Mouse (Mus musculus) heart, embryonic 13.5 days (tissue): Measurements from ENCODE around the gene Lgi4. TPM values are rescaled to one million over a fixed set of nuclear protein-coding genes. Genes with fewer than 3 reads are reported as not detected.

ENCODE experiments used
- ATAC-seq: fragments of 200-750 bp; cut with Nextera tagmentation; 2 replicates; pipeline ENCODE4 v1.8.0; 2017; ENCODE audit warnings: moderate TSS enrichment; ENCODE audit not compliant: insufficient number of reproducible peaks, low FRiP score, low TSS enrichment; ENCODE audit errors: extremely low read depth
- H3K27ac ChIP-seq: fragments of 300-500 bp; sonication (generic); replicated peaks from 2 replicates; pipeline ENCODE4 v1.5.1; 2015; ENCODE audit warnings: moderate library complexity, mild to moderate bottlenecking, inconsistent platforms
- H3K27me3 ChIP-seq: fragments of 300-500 bp; sonication (generic); replicated peaks from 2 replicates; pipeline ENCODE4 v1.6.1; 2015; ENCODE audit warnings: mild to moderate bottlenecking, inconsistent platforms
- H3K36me3 ChIP-seq: fragments of 300-500 bp; sonication (generic); 2 replicates; pipeline ENCODE4 v1.6.1; 2015; ENCODE audit warnings: mild to moderate bottlenecking, inconsistent platforms
- H3K4me1 ChIP-seq: fragments of 300-500 bp; sonication (generic); 2 replicates; pipeline ENCODE4 v1.6.1; 2015; ENCODE audit warnings: inconsistent platforms
- H3K4me2 ChIP-seq: fragments of 300-500 bp; sonication (generic); 2 replicates; pipeline ENCODE4 v1.6.1; 2015; ENCODE audit warnings: inconsistent platforms, mild to moderate bottlenecking, moderate library complexity
- H3K4me3 ChIP-seq: fragments of 300-500 bp; sonication (generic); 2 replicates; pipeline ENCODE4 v1.5.1; 2015; ENCODE audit warnings: moderate library complexity, mild to moderate bottlenecking, inconsistent platforms
- H3K9ac ChIP-seq: fragments of 300-500 bp; sonication (generic); 2 replicates; pipeline ENCODE4 v1.6.1; 2015; ENCODE audit warnings: inconsistent platforms, mild to moderate bottlenecking, moderate library complexity
- H3K9me3 ChIP-seq: fragments of 300-500 bp; sonication (generic); 2 replicates; pipeline ENCODE4 v1.6.1; 2016; ENCODE audit warnings: inconsistent platforms
- WGBS: fragments of 180-500 bp; shearing (Covaris S2); methylation state at CpG from one replicate; pipeline ENCODE4 v1.1.7; 2015; ENCODE audit warnings: mixed read lengths; 5-methylcytosine and 5-hydroxymethylcytosine counted together
- polyA plus RNA-seq: library from polyadenylated mRNA; unstranded; fragments of >200 nt; fragmentation: Nextera tagmentation; extraction: Ambion mirVana; gene quantifications from 2 replicates; pipeline ENCODE4 v1.2.1, GENCODE M21; 2015

Lgi4 gene
- polyA plus RNA-seq, 1 experiment from 2014 or later = 0.21 TPM

DNA sequence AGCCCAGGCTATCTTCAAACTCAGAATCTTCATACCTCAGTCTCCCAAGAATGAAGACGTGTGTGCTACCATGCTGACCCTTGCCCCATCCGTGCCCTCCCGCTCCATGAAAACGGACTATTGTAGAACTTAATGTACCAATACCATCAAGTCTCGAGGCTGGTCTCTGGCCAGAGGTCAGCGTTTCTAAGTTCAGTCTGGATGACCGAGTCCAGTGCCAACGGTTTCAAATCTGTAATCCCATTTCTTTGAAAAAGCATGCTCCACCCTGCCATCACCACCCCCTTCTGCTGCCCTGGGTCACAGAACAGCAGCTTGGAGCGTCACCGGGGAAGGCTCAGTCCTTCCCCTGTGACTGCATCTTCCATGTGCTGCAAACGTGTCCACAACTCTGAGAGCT is 48.6 kb downstream of the Lgi4 start:
- Histone ChIP-seq H3K9ac (no peak overlapping the region), H3K27ac (no peak overlapping the region), H3K36me3 (no peaks in the 10 kb centered on the region), H3K4me2 (no peak overlapping the region), H3K27me3 (peaks cover 17% of the 10 kb centered on the region), H3K4me3 (no peak overlapping the region), H3K4me1 (peaks cover 26% of the 10 kb centered on the region), H3K9me3 (no peaks in the 10 kb centered on the region)
- WGBS = 82% methylated on average over 11 of the region's 11 CpGs
- no peak for ATAC-seq

DNA sequence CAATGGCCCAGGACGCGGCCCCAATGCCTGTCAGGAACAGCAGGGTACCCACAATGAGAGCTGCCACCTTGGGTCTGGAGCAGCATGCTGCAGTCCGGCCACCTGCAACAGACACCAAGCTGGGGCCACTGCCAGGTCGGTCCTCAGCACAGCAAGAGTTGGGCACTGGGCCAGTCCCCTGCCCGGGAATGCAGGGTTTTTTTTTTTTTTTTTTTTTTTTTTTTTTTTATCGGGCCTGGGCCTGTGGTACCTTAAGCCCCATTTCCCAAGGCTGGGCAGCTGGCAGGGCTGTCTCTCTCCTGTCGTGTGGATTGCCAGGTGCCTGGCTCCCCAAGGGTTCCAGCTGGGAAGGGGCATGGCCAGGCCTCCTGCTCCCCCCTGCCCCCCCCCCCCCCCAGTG is 49.9 kb downstream of the Lgi4 start:
- no peak overlapping the region for H3K4me3 ChIP-seq
- no peak overlapping the region for H3K4me2 ChIP-seq
- peaks cover 4% of the 10 kb centered on the region for H3K27me3 ChIP-seq
- H3K36me3 ChIP-seq = no peaks in the 10 kb centered on the region
- no peak; the same call in 1 of the 2 replicates for ATAC-seq
- 36% methylated on average over 5 of the region's 7 CpGs for WGBS
- peaks cover 26% of the 10 kb centered on the region for H3K4me1 ChIP-seq
- 0 out of 2 replicates have a peak overlapping the region, but pooled peaks have one; percentile 38 for H3K9ac ChIP-seq
- no peak overlapping the region for H3K27ac ChIP-seq
- no peaks in the 10 kb centered on the region for H3K9me3 ChIP-seq

DNA sequence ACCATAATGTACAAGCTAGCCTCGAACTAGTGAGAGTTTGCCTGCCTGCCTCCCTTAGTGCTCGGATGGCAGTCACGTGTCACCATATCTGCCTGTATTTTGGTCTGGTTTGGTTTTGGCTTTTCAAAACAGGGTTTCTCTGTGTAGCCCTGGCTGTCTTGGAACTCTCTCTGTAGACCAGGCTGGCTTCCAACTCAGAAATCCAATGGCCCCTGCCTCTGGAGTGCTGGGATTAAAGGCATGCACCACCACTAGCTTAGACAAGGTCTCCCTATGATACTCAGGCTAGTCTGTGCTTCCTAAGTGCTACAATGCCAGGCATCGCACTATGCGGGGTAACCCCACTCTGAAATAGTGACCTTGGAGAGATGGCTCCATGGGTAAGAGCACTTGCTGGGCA is 50.7 kb downstream of the Lgi4 start:
- H3K4me1 ChIP-seq = peaks cover 27% of the 10 kb centered on the region
- H3K36me3 ChIP-seq = no peaks in the 10 kb centered on the region
- H3K27ac ChIP-seq = no peak overlapping the region
- H3K9ac ChIP-seq = no peak overlapping the region
- WGBS = 77% methylated on average over 5 of the region's 5 CpGs
- no peak overlapping the region for H3K4me2 ChIP-seq
- no peak for ATAC-seq
- H3K27me3 ChIP-seq = no peaks in the 10 kb centered on the region
- H3K9me3 ChIP-seq = no peaks in the 10 kb centered on the region
- H3K4me3 ChIP-seq = no peak overlapping the region

DNA sequence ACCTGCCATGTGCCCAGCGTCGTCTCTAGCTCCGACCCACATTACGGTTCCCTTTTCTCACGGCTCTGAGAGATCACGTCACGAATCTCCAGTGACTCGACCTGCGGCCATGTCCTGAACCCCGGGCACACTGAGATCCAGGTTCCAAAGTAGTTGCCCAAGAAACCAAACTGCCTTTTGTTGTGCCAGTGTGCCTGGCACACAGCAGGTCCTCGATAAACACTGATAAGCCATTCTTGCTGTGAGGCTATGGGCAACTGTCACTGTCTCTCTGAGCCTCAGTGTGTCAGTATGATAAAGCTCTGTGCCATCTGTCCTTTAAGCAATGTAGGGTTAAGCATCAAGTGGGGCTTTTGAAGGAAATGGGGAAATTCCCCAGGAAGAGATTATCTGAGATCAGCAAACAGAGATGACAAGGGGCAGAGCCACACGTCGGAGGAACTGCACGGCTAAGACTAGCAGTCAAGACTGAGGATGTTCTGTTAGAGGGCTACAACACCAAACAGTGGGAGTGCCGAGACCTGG is 51.8 kb downstream of the Lgi4 start:
- no peak overlapping the region for H3K4me2 ChIP-seq
- no peak overlapping the region for H3K9ac ChIP-seq
- no peak overlapping the region for H3K27ac ChIP-seq
- no peak for ATAC-seq
- H3K36me3 ChIP-seq = no peaks in the 10 kb centered on the region
- H3K4me1 ChIP-seq = peaks cover 33% of the 10 kb centered on the region
- no peaks in the 10 kb centered on the region for H3K27me3 ChIP-seq
- WGBS = 71% methylated on average over 15 of the region's 15 CpGs
- H3K9me3 ChIP-seq = no peaks in the 10 kb centered on the region
- H3K4me3 ChIP-seq = no peak overlapping the region

DNA sequence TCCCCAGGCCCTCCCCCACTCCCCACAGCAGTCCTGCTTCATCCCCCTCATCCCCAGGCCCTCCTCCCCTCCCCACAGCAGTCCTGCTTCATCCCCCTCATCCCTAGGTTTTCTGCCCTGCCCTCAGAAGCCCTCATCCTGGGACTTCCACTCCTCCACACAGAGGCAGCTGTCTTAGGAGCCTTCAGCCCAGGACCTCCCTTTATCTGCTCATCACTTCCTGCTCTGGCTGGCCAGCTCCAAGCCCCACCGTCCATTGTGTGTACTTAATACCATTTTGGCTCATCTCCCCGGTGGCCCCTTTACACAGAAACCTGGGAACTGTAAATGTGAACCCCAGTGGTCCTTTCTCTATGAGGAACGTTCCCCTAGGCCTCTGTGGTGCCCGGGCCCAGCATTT is 52.9 kb downstream of the Lgi4 start:
- H3K36me3 ChIP-seq = no peaks in the 10 kb centered on the region
- no peaks in the 10 kb centered on the region for H3K27me3 ChIP-seq
- H3K9ac ChIP-seq = no peak overlapping the region
- peaks cover 39% of the 10 kb centered on the region for H3K4me1 ChIP-seq
- H3K4me3 ChIP-seq = no peak overlapping the region
- ATAC-seq = no peak
- no peak overlapping the region for H3K4me2 ChIP-seq
- peak overlapping the region; percentile 54 for H3K27ac ChIP-seq
- H3K9me3 ChIP-seq = no peaks in the 10 kb centered on the region
- WGBS = 40% methylated on average over 4 of the region's 4 CpGs

DNA sequence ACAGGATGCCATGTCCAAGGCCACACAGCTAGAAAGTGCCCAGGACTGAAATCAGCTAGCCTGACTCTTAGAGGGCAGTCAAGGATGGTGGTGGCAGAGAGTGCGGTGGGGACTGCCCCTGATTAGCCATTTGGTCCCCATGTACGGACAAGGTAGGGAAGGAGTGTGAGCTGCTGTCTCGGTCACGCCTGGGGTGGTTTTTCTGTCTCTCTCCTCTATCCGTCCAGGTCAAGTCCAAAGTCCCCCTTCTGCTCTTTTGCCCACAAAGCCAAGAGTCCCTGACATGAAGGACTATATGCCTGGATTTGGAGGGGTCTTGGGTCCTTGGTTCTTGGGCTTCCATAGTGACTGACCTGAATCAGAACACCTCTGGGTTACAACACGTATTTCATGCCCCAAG is 54.7 kb downstream of the Lgi4 start:
- WGBS = 71% methylated on average over 6 of the region's 6 CpGs

DNA sequence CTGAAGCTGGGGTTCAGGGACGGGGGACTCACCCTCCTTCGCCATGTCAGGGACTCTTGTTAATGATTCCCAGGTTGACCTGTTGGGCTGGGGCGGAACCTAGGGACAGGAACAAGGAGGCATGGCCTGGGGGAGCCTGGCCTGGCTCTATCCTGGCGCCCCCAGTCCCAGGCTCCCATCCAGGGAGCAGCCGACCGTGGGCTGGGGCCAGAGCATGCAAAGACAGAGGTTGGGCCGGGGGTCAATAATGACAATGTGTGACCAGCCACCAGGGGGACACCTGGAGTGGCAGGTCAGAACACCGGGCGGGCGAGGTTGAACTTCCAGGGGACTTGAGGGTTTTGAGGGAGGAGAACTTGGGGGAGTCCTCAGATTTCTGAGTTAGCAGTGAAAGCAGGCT is 55.5 kb downstream of the Lgi4 start:
- no peak overlapping the region for H3K9ac ChIP-seq
- H3K27me3 ChIP-seq = no peaks in the 10 kb centered on the region
- 0 out of 2 replicates have a peak overlapping the region, but pooled peaks have one; percentile 48 for H3K4me2 ChIP-seq
- 62% methylated on average over 10 of the region's 10 CpGs for WGBS
- H3K4me1 ChIP-seq = peaks cover 34% of the 10 kb centered on the region
- H3K36me3 ChIP-seq = no peaks in the 10 kb centered on the region
- no peak for ATAC-seq
- no peak overlapping the region for H3K4me3 ChIP-seq
- H3K27ac ChIP-seq = no peak overlapping the region
- no peaks in the 10 kb centered on the region for H3K9me3 ChIP-seq

More for the DNA sequence above, 54.7 kb downstream of the Lgi4 start:
- no peak overlapping the region for H3K27ac ChIP-seq
- H3K36me3 ChIP-seq = no peaks in the 10 kb centered on the region
- ATAC-seq = no peak
- H3K9ac ChIP-seq = no peak overlapping the region
- H3K4me1 ChIP-seq = peaks cover 42% of the 10 kb centered on the region
- no peak overlapping the region for H3K4me3 ChIP-seq
- no peak overlapping the region for H3K4me2 ChIP-seq
- no peaks in the 10 kb centered on the region for H3K9me3 ChIP-seq
- no peaks in the 10 kb centered on the region for H3K27me3 ChIP-seq

DNA sequence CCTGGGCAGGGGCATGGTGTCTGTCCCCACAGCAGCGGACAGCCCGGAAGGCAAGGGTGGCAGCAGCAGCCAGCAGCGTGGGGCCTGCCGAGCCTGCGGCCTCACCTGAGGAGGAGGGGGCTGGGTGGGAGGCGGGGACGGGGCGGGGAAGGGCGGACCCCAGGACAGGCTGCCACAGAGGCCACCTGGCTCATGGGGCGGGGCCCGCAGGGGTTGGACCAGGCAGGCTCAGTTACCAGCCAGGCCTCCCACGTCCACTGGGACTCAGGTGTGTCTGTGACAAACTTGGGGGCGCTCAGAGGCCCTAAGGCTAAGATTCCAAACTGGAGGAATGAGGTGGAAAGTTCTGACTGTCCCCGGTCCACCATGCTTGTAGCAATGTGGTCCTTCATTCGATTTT is 56.0 kb downstream of the Lgi4 start, which contains the start of gene Hpn:
TSS of gene Hpn (minus strand) at position 109 of the 400 bp plus-strand sequence.
- no peak within 1 kb of the TSS; the same call in 1 of the 2 replicates for H3K4me3 ChIP-seq
- peak within 1 kb of the TSS; percentile 48 for H3K4me2 ChIP-seq
- ATAC-seq = no peak
- no peaks in the 10 kb centered on the region for H3K27me3 ChIP-seq
- H3K27ac ChIP-seq = peak within 1 kb of the TSS; percentile 70
- no peaks in the 10 kb centered on the region for H3K36me3 ChIP-seq
- H3K9ac ChIP-seq = peak within 1 kb of the TSS; percentile 51
- no peaks in the 10 kb centered on the region for H3K9me3 ChIP-seq
- H3K4me1 ChIP-seq = peaks cover 34% of the 10 kb centered on the region
- WGBS = 21% methylated on average over 14 of the region's 15 CpGs

DNA sequence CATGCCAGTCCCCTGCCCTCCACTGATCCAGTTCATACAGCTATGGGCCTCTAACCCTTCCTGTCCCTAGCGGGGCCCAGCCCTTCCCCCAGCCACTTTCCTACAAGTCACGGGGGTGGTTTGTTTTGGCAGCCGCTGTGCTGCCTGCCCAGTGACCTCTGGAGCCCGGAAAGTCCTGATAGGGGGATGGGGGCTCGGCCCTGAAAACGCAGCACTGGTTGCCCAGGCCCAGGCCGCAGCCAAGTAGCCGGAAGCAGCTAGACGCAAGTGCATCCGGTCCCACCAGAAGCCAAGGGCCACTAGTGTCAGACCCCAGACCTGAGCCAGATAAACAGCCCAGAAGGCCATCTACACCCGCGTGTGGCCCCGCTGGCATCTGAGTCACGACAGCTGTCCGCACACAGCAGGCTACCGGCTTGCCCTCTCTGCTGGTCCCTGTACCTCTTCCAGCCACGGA is 56.5 kb downstream of the Lgi4 start:
- H3K9ac ChIP-seq = peak overlapping the region; percentile 51

DNA sequence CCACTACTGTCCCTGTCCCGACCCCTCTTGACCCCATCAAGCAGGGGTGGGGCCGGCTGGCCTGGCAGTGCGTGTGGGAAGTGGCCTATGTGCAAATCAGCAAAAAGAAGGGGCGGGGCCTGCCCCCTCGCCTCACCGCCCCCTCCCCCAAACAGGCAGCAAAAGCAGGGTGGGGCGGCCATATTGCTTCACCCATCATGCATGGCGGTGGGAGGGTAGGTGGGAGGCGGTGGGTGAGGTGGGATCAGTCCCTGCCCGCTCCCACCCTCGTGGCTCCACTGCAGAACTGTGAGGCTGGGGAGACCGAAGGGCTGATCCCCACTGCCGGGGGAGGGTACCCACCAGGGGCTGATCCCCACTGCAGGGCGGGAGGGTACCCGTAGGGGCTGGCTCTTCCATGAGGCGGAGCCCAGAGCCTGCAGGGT is 57.6 kb downstream of the Lgi4 start:
- Histone ChIP-seq H3K27ac (peak overlapping the region; percentile 70; the same call in 1 of the 2 replicates), H3K4me2 (no peak overlapping the region), H3K4me3 (no peak overlapping the region), H3K4me1 (peaks cover 25% of the 10 kb centered on the region), H3K27me3 (no peaks in the 10 kb centered on the region), H3K36me3 (no peaks in the 10 kb centered on the region), H3K9me3 (no peaks in the 10 kb centered on the region), H3K9ac (no peak overlapping the region)
- 36% methylated on average over 16 of the region's 16 CpGs for WGBS
- no peak for ATAC-seq

More for the DNA sequence above, 56.5 kb downstream of the Lgi4 start:
- Histone ChIP-seq H3K27me3 (no peaks in the 10 kb centered on the region), H3K4me3 (no peak overlapping the region; the same call in 1 of the 2 replicates), H3K36me3 (no peaks in the 10 kb centered on the region), H3K4me2 (peak overlapping the region; percentile 48), H3K27ac (peak overlapping the region; percentile 70), H3K9me3 (no peaks in the 10 kb centered on the region), H3K4me1 (peaks cover 34% of the 10 kb centered on the region)
- ATAC-seq = peak; percentile 68
- WGBS = 14% methylated on average over 17 of the region's 17 CpGs

DNA sequence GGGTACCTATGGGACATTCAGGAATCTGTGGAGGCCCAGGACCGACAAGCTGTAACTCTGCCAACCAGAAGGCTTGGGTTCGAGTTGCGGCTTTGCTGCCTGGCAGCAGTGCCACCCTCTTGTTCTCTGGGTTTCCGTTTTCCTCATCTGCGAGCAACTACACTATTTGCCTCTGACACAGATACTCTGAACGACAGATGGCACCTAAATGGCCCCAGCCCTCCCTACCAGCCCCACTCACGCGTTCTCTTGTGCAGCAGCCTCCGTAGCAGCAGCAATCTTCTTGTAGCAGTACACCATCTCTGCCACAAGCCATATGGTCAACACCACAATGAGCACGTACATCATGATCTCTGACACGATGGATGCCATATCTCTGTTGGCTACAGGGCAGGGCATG is 58.3 kb downstream of the Lgi4 start:
- Histone ChIP-seq H3K4me2 (no peak overlapping the region), H3K4me1 (peaks cover 24% of the 10 kb centered on the region), H3K4me3 (no peak overlapping the region), H3K9ac (no peak overlapping the region), H3K27ac (no peak overlapping the region), H3K36me3 (no peaks in the 10 kb centered on the region), H3K27me3 (no peaks in the 10 kb centered on the region), H3K9me3 (no peaks in the 10 kb centered on the region)
- 89% methylated on average over 11 of the region's 11 CpGs for WGBS
- ATAC-seq = no peak

DNA sequence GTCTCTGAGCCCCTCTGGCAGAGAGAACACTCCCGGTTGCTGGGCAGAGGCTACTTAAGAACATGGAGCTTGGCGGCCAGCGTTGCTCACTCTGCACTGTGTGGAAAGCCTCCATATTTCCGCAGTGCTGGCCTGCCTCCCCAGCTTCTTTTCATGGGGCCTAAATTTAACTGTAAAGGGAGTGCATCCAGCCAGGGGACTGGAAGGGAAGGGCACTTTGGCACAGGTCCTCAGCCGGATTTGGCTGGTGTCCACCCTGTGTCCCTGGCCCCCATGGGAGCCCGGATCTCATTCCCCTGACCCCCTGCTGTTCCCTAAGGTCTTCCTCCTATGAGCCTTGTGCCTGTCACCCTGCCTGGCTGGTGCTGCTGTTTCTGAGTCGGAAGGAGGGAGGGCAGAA is 59.3 kb downstream of the Lgi4 start:
- Histone ChIP-seq H3K27ac (no peak overlapping the region), H3K9ac (no peak overlapping the region)
- no peak for ATAC-seq

More for the DNA sequence above, 59.3 kb downstream of the Lgi4 start:
- no peak overlapping the region for H3K4me2 ChIP-seq
- no peaks in the 10 kb centered on the region for H3K9me3 ChIP-seq
- no peaks in the 10 kb centered on the region for H3K36me3 ChIP-seq
- peaks cover 24% of the 10 kb centered on the region for H3K4me1 ChIP-seq
- H3K27me3 ChIP-seq = no peaks in the 10 kb centered on the region
- 55% methylated on average over 7 of the region's 7 CpGs for WGBS
- no peak overlapping the region for H3K4me3 ChIP-seq
